Comparison of ENCODE assay signal across 17 mouse cellular contexts in the genomic region with DNA sequence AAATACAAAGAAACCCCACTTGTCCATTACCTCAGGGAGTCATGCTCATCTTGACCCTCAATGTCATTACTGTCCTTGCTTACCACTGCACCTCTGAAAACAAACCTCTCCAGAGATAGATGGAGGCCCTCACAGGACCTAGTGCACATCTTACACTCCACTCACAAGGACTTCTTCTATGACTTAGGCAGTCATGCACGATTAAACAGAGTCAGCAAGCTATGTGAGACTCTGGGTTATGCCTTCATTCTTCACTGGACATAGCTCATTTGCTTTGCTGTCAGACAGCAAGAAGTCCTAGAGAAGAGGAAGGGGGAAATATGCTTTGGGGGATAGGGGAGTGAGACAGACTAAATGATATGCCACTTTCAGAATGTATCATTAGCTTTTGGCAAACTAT. TPM values are rescaled to one million over a fixed set of nuclear protein-coding genes. Genes with fewer than 3 reads are reported as not detected.
"Had no signal": no experiment of that assay in that cellular context is flagged by ENCODE, and none has a peak within 500 bp of the region (broad histone marks: within the 10 kb centered on the region; RNA-seq: fewer than 3 reads in every experiment).

No protein-coding gene starts in this region.

- H3K4me3 ChIP-seq: neural tube, embryonic 13.5 days; neural tube, embryonic 15.5 days; stomach, embryonic 15.5 days had no signal

- H3K27me3 ChIP-seq: neural tube, embryonic 13.5 days; neural tube, embryonic 15.5 days; stomach, embryonic 15.5 days had no signal

- H3K9me3 ChIP-seq: neural tube, embryonic 13.5 days; neural tube, embryonic 15.5 days; stomach, embryonic 15.5 days had no signal

- DNase-seq: retina, postnatal 1 day; right cerebral cortex, adult 18-20 months; right cerebral cortex, postnatal 14 days; right cerebral cortex, postnatal 25 days; right cerebral cortex, postnatal 4 days; spleen, adult 18-20 months; thymus, adult 18-20 months; thymus, adult 2 months; thymus, postnatal 14 days; thymus, postnatal 25 days; thymus, postnatal 36 days; thymus, postnatal 4 days had no signal

- H3K36me3 ChIP-seq: neural tube, embryonic 13.5 days; neural tube, embryonic 15.5 days; stomach, embryonic 15.5 days had no signal

- H3K4me2 ChIP-seq: neural tube, embryonic 13.5 days; neural tube, embryonic 15.5 days; stomach, embryonic 15.5 days had no signal

- H3K9ac ChIP-seq: neural tube, embryonic 13.5 days; neural tube, embryonic 15.5 days; stomach, embryonic 15.5 days had no signal

- H3K27ac ChIP-seq: neural tube, embryonic 13.5 days; neural tube, embryonic 15.5 days; stomach, embryonic 15.5 days; stomach, postnatal 0 days had no signal

- H3K4me1 ChIP-seq: neural tube, embryonic 13.5 days; neural tube, embryonic 15.5 days; stomach, embryonic 15.5 days had no signal

RNA-seq across cellular contexts. Expression of a gene that starts 59.5 kb away (rescaled TPM):
- total RNA-seq: neutrophil, adult 5-6 weeks had no signal
